Mouse (Mus musculus) myocyte (in vitro differentiated cells): ENCODE results near the gene Fam83c. TPM values are rescaled to one million over a fixed set of nuclear protein-coding genes. Genes with fewer than 3 reads are reported as not detected.

Experiments
- H3K27me3 ChIP-seq: one replicate; pipeline ENCODE4 v1.6.1; 2011; ENCODE audit not compliant: control insufficient read depth, insufficient read depth, insufficient read length
- H3K36me3 ChIP-seq: one replicate; pipeline ENCODE4 v1.6.1; 2011; ENCODE audit not compliant: control insufficient read depth, insufficient read depth
- H3K4me2 ChIP-seq: one replicate; pipeline ENCODE4 v1.6.1; 2011; ENCODE audit warnings: low read depth, control low read depth
- H3K4me3 ChIP-seq: one replicate; pipeline ENCODE4 v1.5.1; 2011; ENCODE audit warnings: mild to moderate bottlenecking, control low read depth, moderate library complexity
- H3K79me2 ChIP-seq: one replicate; pipeline ENCODE4 v1.6.1; 2011; ENCODE audit not compliant: control insufficient read depth, insufficient read depth
- H3ac ChIP-seq: one replicate; pipeline ENCODE4 v1.6.1; 2011; ENCODE audit not compliant: control insufficient read depth, insufficient read length
- E2F4 ChIP-seq: IDR thresholded peaks from one replicate; pipeline ENCODE4 v1.6.1; 2011; ENCODE audit warnings: mild to moderate bottlenecking, control low read depth, moderate library complexity; ENCODE audit not compliant: insufficient read depth
- MAX ChIP-seq: IDR thresholded peaks from one replicate; pipeline ENCODE4 v1.6.1; 2011; ENCODE audit warnings: low read depth, mild to moderate bottlenecking, control low read depth
- MYOD1 ChIP-seq, 3 experiments: IDR thresholded peaks; one replicate each; pipeline ENCODE4 v1.6.1; 2011; ENCODE audit warnings: control low read depth in 2 of 3, low read depth in 2 of 3, mild to moderate bottlenecking in 2 of 3, moderate library complexity in 1 of 3; ENCODE audit not compliant: insufficient read length in 2 of 3, control insufficient read depth in 1 of 3
- POLR2A ChIP-seq: IDR thresholded peaks from one replicate; pipeline ENCODE4 v1.6.1; 2011; ENCODE audit warnings: low read depth, mild to moderate bottlenecking, control low read depth, moderate library complexity; ENCODE audit not compliant: insufficient read length
- REST ChIP-seq: IDR thresholded peaks from one replicate; pipeline ENCODE4 v1.6.1; 2011; ENCODE audit warnings: mild to moderate bottlenecking, control low read depth, moderate library complexity; ENCODE audit not compliant: insufficient read depth, insufficient read length
- SRF ChIP-seq: IDR thresholded peaks from one replicate; pipeline ENCODE4 v1.6.1; 2011; ENCODE audit warnings: low read depth; ENCODE audit not compliant: control insufficient read depth, insufficient read length
- TCF12 ChIP-seq: IDR thresholded peaks from one replicate; pipeline ENCODE4 v1.6.1; 2011; ENCODE audit warnings: mild to moderate bottlenecking, control low read depth; ENCODE audit not compliant: poor library complexity, insufficient read depth, severe bottlenecking
- TCF3 ChIP-seq: IDR thresholded peaks from one replicate; pipeline ENCODE4 v1.6.1; 2011; ENCODE audit warnings: low read depth, control low read depth; ENCODE audit not compliant: insufficient read length
- USF1 ChIP-seq: IDR thresholded peaks from one replicate; pipeline ENCODE4 v1.6.1; 2011; ENCODE audit warnings: low read depth, mild to moderate bottlenecking, control low read depth, moderate library complexity
- polyA plus RNA-seq: library from polyadenylated mRNA; unstranded; fragments of >200 nt; fragmentation: generic; extraction: Trizol; gene quantifications from one replicate; pipeline ENCODE4 v1.2.1, GENCODE M21; 2012; ENCODE audit warnings: missing spikeins

Fam83c gene
- polyA plus RNA-seq, 1 experiment, result not detected

GRCm38 (mm10) chr2:155778004-155778403, 56.6 kb downstream of the Fam83c start:
- no peaks in the 10 kb centered on the region for H3K36me3 ChIP-seq
- no peaks in the 10 kb centered on the region for H3K79me2 ChIP-seq
- H3K27me3 ChIP-seq, result peaks cover 82% of the 10 kb centered on the region
- H3K4me3 ChIP-seq, result no peak overlapping the region
- TF ChIP-seq USF1 (no peak), TCF12 (no peak), E2F4 (no peak), SRF (no peak), MYOD1 (IDR thresholded peaks at IDR 0.05; ENCODE audit: control insufficient read depth in 1 of 3, insufficient read length in 2 of 3, low read depth in 2 of 3) (no peak), TCF3 (no peak)
- H3K4me2 ChIP-seq, result no peak overlapping the region
- H3ac ChIP-seq, result no peak overlapping the region

GRCm38 (mm10) chr2:155777688-155777985, 57.0 kb downstream of the Fam83c start:
- no peak for TF ChIP-seq POLR2A
- TF ChIP-seq SRF, result no peak
- TF ChIP-seq MAX, result no peak
- TF ChIP-seq USF1, result no peak
- TF ChIP-seq REST, result no peak
- no peak for TF ChIP-seq TCF3
- TF ChIP-seq MYOD1 (IDR thresholded peaks at IDR 0.05; ENCODE audit: control insufficient read depth in 1 of 3, insufficient read length in 2 of 3, low read depth in 2 of 3), result no peak
- Histone ChIP-seq H3K4me3 (no peak overlapping the region), H3K4me2 (no peak overlapping the region), H3K36me3 (no peaks in the 10 kb centered on the region), H3K79me2 (no peaks in the 10 kb centered on the region), H3ac (no peak overlapping the region), H3K27me3 (peaks cover 81% of the 10 kb centered on the region)

Other genes with a start within 250 kb of the Fam83c start
- 55.3 TPM for gene Gss, start 242.0 kb downstream of the Fam83c start, polyA plus RNA-seq
- gene Myh7b, start 223.6 kb downstream of the Fam83c start, polyA plus RNA-seq, result 12.2 TPM
- 89.0 TPM for gene Trpc4ap, start 142.5 kb downstream of the Fam83c start, polyA plus RNA-seq
- 21.9 TPM for gene Edem2, start 105.4 kb downstream of the Fam83c start, polyA plus RNA-seq
- not detected for gene Gm17581, start 99.0 kb downstream of the Fam83c start, polyA plus RNA-seq
- 2.7 TPM for gene Procr, start 83.7 kb downstream of the Fam83c start, polyA plus RNA-seq
- 0.02 TPM for gene Mmp24, start 59.5 kb downstream of the Fam83c start, polyA plus RNA-seq
- gene BC029722, start 15.4 kb downstream of the Fam83c start, polyA plus RNA-seq, result 32.2 TPM
- gene Eif6, start 7.9 kb downstream of the Fam83c start, polyA plus RNA-seq, result 198 TPM
- 96.2 TPM for gene Uqcc1, start 95.5 kb upstream of the Fam83c start, polyA plus RNA-seq
- gene Gm15557, start 105.9 kb upstream of the Fam83c start, polyA plus RNA-seq, result 0.13 TPM
- 2.8 TPM for gene Gdf5, start 110.5 kb upstream of the Fam83c start, polyA plus RNA-seq
- gene Cep250, start 121.6 kb upstream of the Fam83c start, polyA plus RNA-seq, result 13.0 TPM
- gene 6430550D23Rik, start 173.1 kb upstream of the Fam83c start, polyA plus RNA-seq, result 0.29 TPM
- gene Ergic3, start 173.2 kb upstream of the Fam83c start, polyA plus RNA-seq, result 372 TPM
- not detected for gene Fer1l4, start 218.1 kb upstream of the Fam83c start, polyA plus RNA-seq
- 1.1 TPM for gene Spag4, start 230.3 kb upstream of the Fam83c start, polyA plus RNA-seq